Mouse (Mus musculus) MEL (cell line): ENCODE measurements at regions not wholly inside any gene's neighbourhood (a gene's known extent, or its start where the extent isn't known, plus 50 kb on each side); places are given as distances from the start of the nearest gene placed in this dataset.

ENCODE experiments used
- DNase-seq: peaks from one replicate; pipeline ENCODE4 v3.0.0; 2011; ENCODE audit warnings: low read depth, low spot score
- H3K27ac ChIP-seq: 2 replicates; pipeline ENCODE4 v1.5.1; 2012; ENCODE audit warnings: low read depth, mild to moderate bottlenecking, control low read depth, low read length, moderate library complexity; ENCODE audit not compliant: control insufficient read depth
- H3K27me3 ChIP-seq, 2 experiments: fragments of 150-350 bp in 1 of 2; sonication (generic) in 1 of 2; 2 replicates each; pipeline ENCODE4 v1.6.1; 2012; ENCODE audit warnings: low read length in 2 of 2, mild to moderate bottlenecking in 2 of 2, improper control_type of control experiment in 1 of 2, moderate library complexity in 1 of 2; ENCODE audit not compliant: insufficient read depth in 2 of 2, control insufficient read depth in 1 of 2
- H3K36me3 ChIP-seq, 2 experiments: 2 replicates each; pipeline ENCODE4 v1.6.1; 2012 to 2014; ENCODE audit warnings: low read length in 2 of 2, improper control_type of control experiment in 1 of 2, inconsistent platforms in 1 of 2, mild to moderate bottlenecking in 1 of 2; ENCODE audit not compliant: insufficient read depth in 2 of 2, control insufficient read depth in 1 of 2
- H3K4me1 ChIP-seq, 2 experiments: fragments of 150-350 bp in 1 of 2; sonication (generic) in 1 of 2; 2 replicates each; pipeline ENCODE4 v1.6.1; 2012; ENCODE audit warnings: low read length in 2 of 2, improper control_type of control experiment in 1 of 2, mild to moderate bottlenecking in 1 of 2; ENCODE audit not compliant: insufficient read depth in 2 of 2, control insufficient read depth in 1 of 2
- H3K4me3 ChIP-seq, 2 experiments: fragments of 150-350 bp in 1 of 2; sonication (generic) in 1 of 2; 2 replicates each; pipeline ENCODE4 v1.5.1; 2012; ENCODE audit warnings: low read depth in 2 of 2, low read length in 2 of 2, mild to moderate bottlenecking in 2 of 2, moderate library complexity in 2 of 2, control low read depth in 1 of 2, improper control_type of control experiment in 1 of 2; ENCODE audit not compliant: control insufficient read depth in 1 of 2, insufficient read depth in 1 of 2
- H3K79me2 ChIP-seq: 2 replicates; pipeline ENCODE4 v1.6.1; 2012; ENCODE audit warnings: mild to moderate bottlenecking, low read length, moderate library complexity; ENCODE audit not compliant: control insufficient read depth, poor library complexity, insufficient read depth
- H3K9ac ChIP-seq: 2 replicates; pipeline ENCODE4 v1.6.1; 2012; ENCODE audit warnings: low read depth, mild to moderate bottlenecking, control low read depth, low read length, moderate library complexity; ENCODE audit not compliant: control insufficient read depth, poor library complexity, severe bottlenecking
- H3K9me3 ChIP-seq: fragments of 150-350 bp; sonication (generic); replicated peaks from 2 replicates; pipeline ENCODE4 v1.6.1; 2012; ENCODE audit warnings: mild to moderate bottlenecking, low read length, improper control_type of control experiment, moderate library complexity; ENCODE audit not compliant: insufficient read depth
- BHLHE40 ChIP-seq: IDR thresholded peaks from 2 replicates; pipeline ENCODE4 v1.6.1; 2012; ENCODE audit warnings: low read depth, mild to moderate bottlenecking, inconsistent platforms, low read length, improper control_type of control experiment, borderline replicate concordance
- CHD2 ChIP-seq: IDR thresholded peaks from 2 replicates; pipeline ENCODE4 v1.6.1; 2011; ENCODE audit warnings: low read length, improper control_type of control experiment
- E2F4 ChIP-seq: IDR thresholded peaks from 2 replicates; pipeline ENCODE4 v1.6.1; 2011; ENCODE audit warnings: low read depth, low read length, improper control_type of control experiment, borderline replicate concordance
- EP300 ChIP-seq, 2 experiments: IDR thresholded peaks; 2 replicates each; pipeline ENCODE4 v1.6.1; 2011; ENCODE audit warnings: improper control_type of control experiment in 2 of 2, low read length in 2 of 2, low read depth in 1 of 2, mild to moderate bottlenecking in 1 of 2
- ETS1 ChIP-seq: IDR thresholded peaks from 2 replicates; pipeline ENCODE4 v1.6.1; 2012; ENCODE audit warnings: low read depth, mild to moderate bottlenecking, inconsistent platforms, low read length, improper control_type of control experiment, moderate library complexity
- GATA1 ChIP-seq: IDR thresholded peaks from 2 replicates; pipeline ENCODE4 v1.6.1; 2011; ENCODE audit warnings: low read depth, low read length, improper control_type of control experiment
- HCFC1 ChIP-seq: IDR thresholded peaks from 2 replicates; pipeline ENCODE4 v1.6.1; 2012; ENCODE audit warnings: low read depth, mild to moderate bottlenecking, inconsistent platforms, low read length, improper control_type of control experiment, moderate library complexity
- JUND ChIP-seq: IDR thresholded peaks from 2 replicates; pipeline ENCODE4 v1.6.1; 2011; ENCODE audit warnings: low read depth, mild to moderate bottlenecking, improper control_type of control experiment, low read length
- KAT2A ChIP-seq: conservative IDR thresholded peaks from 2 replicates; pipeline ENCODE4 v1.6.1; 2012; ENCODE audit warnings: low read depth, low read length, improper control_type of control experiment, inconsistent platforms
- MAZ ChIP-seq: IDR thresholded peaks from 2 replicates; pipeline ENCODE4 v1.6.1; 2012; ENCODE audit warnings: low read depth, mild to moderate bottlenecking, inconsistent platforms, low read length, improper control_type of control experiment
- MYB ChIP-seq: IDR thresholded peaks from 2 replicates; pipeline ENCODE4 v1.6.1; 2011; ENCODE audit warnings: mild to moderate bottlenecking, low read depth, low read length, improper control_type of control experiment
- MYC ChIP-seq: IDR thresholded peaks from 2 replicates; pipeline ENCODE4 v1.6.1; 2011; ENCODE audit warnings: low read depth, mild to moderate bottlenecking, low read length, improper control_type of control experiment, moderate library complexity
- NRF1 ChIP-seq: IDR thresholded peaks from 2 replicates; pipeline ENCODE4 v1.6.1; 2014; ENCODE audit warnings: low read depth, mild to moderate bottlenecking, inconsistent platforms, low read length, improper control_type of control experiment, moderate library complexity; ENCODE audit not compliant: poor library complexity, insufficient read depth, severe bottlenecking
- POLR2AphosphoS2 ChIP-seq: IDR thresholded peaks from 2 replicates; pipeline ENCODE4 v1.6.1; 2011; ENCODE audit warnings: low read length, improper control_type of control experiment
- POLR2AphosphoS5 ChIP-seq: IDR thresholded peaks from 2 replicates; pipeline ENCODE4 v1.6.1; 2012; ENCODE audit warnings: low read depth, borderline replicate concordance, mild to moderate bottlenecking, inconsistent platforms, low read length, moderate library complexity, mixed read lengths
- RAD21 ChIP-seq: IDR thresholded peaks from 2 replicates; pipeline ENCODE4 v1.6.1; 2011; ENCODE audit warnings: mild to moderate bottlenecking, low read depth, low read length, improper control_type of control experiment
- RCOR1 ChIP-seq: IDR thresholded peaks from 2 replicates; pipeline ENCODE4 v1.6.1; 2012; ENCODE audit warnings: low read depth, mild to moderate bottlenecking, inconsistent platforms, low read length, improper control_type of control experiment
- SIN3A ChIP-seq: IDR thresholded peaks from 2 replicates; pipeline ENCODE4 v1.6.1; 2012; ENCODE audit warnings: low read length, improper control_type of control experiment, inconsistent platforms
- TAL1 ChIP-seq: IDR thresholded peaks from 2 replicates; pipeline ENCODE4 v1.6.1; 2012; ENCODE audit warnings: mild to moderate bottlenecking, inconsistent platforms, low read length, moderate library complexity, mixed read lengths
- ZC3H11A ChIP-seq: IDR thresholded peaks from 2 replicates; pipeline ENCODE4 v1.6.1; 2012; ENCODE audit warnings: low read depth, mild to moderate bottlenecking, inconsistent platforms, low read length, improper control_type of control experiment
- ZMIZ1 ChIP-seq: IDR thresholded peaks from 2 replicates; pipeline ENCODE4 v1.6.1; 2012; ENCODE audit warnings: low read depth, mild to moderate bottlenecking, inconsistent platforms, low read length, improper control_type of control experiment, moderate library complexity
- ZNF384 ChIP-seq: IDR thresholded peaks from 2 replicates; pipeline ENCODE4 v1.6.1; 2012; ENCODE audit warnings: low read depth, mild to moderate bottlenecking, inconsistent platforms, low read length, improper control_type of control experiment

- DNase-seq: no peak
- Histone ChIP-seq H3K4me1 (no peaks in the 10 kb centered on the region), H3K4me3 (no peak overlapping the region), H3K79me2 (no peaks in the 10 kb centered on the region), H3K27me3 (no peaks in the 10 kb centered on the region), H3K9me3 (no peaks in the 10 kb centered on the region), H3K36me3 (no peaks in the 10 kb centered on the region), H3K27ac (no peak overlapping the region), H3K9ac (no peak overlapping the region)
- TF ChIP-seq HCFC1: no peak
Measured at GRCm38 (mm10) chr3:121618561-121618960, 52.0 kb upstream of the 4930432M17Rik start.

- no peaks in the 10 kb centered on the region for H3K27me3 ChIP-seq
- H3K9me3 ChIP-seq: no peaks in the 10 kb centered on the region
- H3K4me1 ChIP-seq: no peaks in the 10 kb centered on the region
- no peaks in the 10 kb centered on the region for H3K79me2 ChIP-seq
- H3K4me3 ChIP-seq: no peak overlapping the region
- H3K27ac ChIP-seq: no peak overlapping the region
- no peak for DNase-seq
- no peaks in the 10 kb centered on the region for H3K36me3 ChIP-seq
- TF ChIP-seq EP300 (IDR thresholded peaks at IDR 0.05; ENCODE audit: low read depth in 1 of 2, low read length in 2 of 2) (no peak), MAZ (no peak), GATA1 (no peak)
- no peak overlapping the region for H3K9ac ChIP-seq
Measured at GRCm38 (mm10) chr3:121618161-121618560, 52.4 kb upstream of the 4930432M17Rik start.

- Histone ChIP-seq H3K27me3 (no peaks in the 10 kb centered on the region), H3K4me3 (no peak overlapping the region), H3K36me3 (no peaks in the 10 kb centered on the region), H3K27ac (no peak overlapping the region)
- TF ChIP-seq CHD2 (no peak), ZMIZ1 (no peak), MAZ (no peak), SIN3A (no peak), GATA1 (no peak), ZC3H11A (no peak), POLR2AphosphoS5 (no peak), KAT2A (no peak), RCOR1 (no peak), TAL1 (no peak), ZNF384 (no peak), MYB (no peak), JUND (no peak), RAD21 (no peak), ETS1 (no peak), POLR2AphosphoS2 (no peak), E2F4 (no peak), MYC (no peak), NRF1 (no peak), BHLHE40 (no peak)
- TF ChIP-seq, all 39 proteins: peak for 0
- no peak overlapping the region for H3K9ac ChIP-seq
- H3K9me3 ChIP-seq: no peaks in the 10 kb centered on the region
- H3K4me1 ChIP-seq: no peaks in the 10 kb centered on the region
- no peak for DNase-seq
- H3K79me2 ChIP-seq: no peaks in the 10 kb centered on the region
Measured at GRCm38 (mm10) chr3:121617351-121617750, 53.2 kb upstream of the 4930432M17Rik start.
